8 mouse cellular contexts compared by ENCODE assay signal in the genomic region with DNA sequence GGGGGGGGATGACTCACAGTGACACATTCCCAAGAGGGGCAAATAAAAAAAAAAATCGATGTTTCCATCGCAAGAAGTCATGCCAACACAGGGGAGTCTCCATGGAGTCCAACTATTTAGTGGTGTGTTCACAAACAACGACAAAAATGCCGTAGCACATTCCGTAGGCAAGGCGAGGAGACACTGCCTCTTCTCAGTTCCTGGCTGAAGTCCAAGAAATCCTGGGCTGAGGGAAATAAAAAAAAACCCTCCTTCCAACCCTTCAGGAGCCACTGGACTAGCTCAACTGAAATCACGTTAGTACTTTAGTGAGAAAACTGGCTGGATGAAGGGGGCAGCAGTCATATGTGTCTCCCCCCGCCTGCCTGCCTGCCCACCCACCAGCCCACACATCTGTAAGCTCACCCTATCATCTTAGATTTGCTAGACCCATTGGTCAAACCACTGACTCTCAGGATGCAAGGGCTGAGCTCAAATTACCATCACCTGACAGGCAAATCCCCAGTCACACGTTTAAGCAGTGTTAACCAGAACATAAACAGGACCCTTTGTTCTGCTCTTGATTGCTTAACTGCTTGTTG. TPM values are rescaled to one million over a fixed set of nuclear protein-coding genes. Genes with fewer than 3 reads are reported as not detected.
DNase-seq lines count a peak whose midpoint lies in the region; ATAC-seq and TF ChIP-seq lines count a peak whose summit lies in the region.

No protein-coding gene starts in this region.

- no peaks in the 10 kb centered on the region for H3K27me3 ChIP-seq in embryonic facial prominence, embryonic 11.5 days (ENCODE audit: control insufficient read depth, insufficient read depth, low read length)
- H3K27me3 ChIP-seq in hindbrain, embryonic 10.5 days (ENCODE audit: insufficient read depth, poor library complexity, severe bottlenecking): no peaks in the 10 kb centered on the region
- H3K27me3 ChIP-seq in limb, embryonic 14.5 days (ENCODE audit: control insufficient read depth, insufficient read depth, low read length): no peaks in the 10 kb centered on the region

- H3K9me3 ChIP-seq in embryonic facial prominence, embryonic 11.5 days (replicated peaks; ENCODE audit: control insufficient read depth, low read length): no peaks in the 10 kb centered on the region
- H3K9me3 ChIP-seq in hindbrain, embryonic 10.5 days: no peaks in the 10 kb centered on the region
- no peaks in the 10 kb centered on the region for H3K9me3 ChIP-seq in limb, embryonic 14.5 days (ENCODE audit: control insufficient read depth, low read length)

- intact Hi-C loops in left cerebral cortex, postnatal 4 days (cut with DNase I): no loop called here

- H3K4me2 ChIP-seq in embryonic facial prominence, embryonic 11.5 days (ENCODE audit: low read depth, low read length): no peak overlapping the region
- H3K4me2 ChIP-seq in limb, embryonic 14.5 days (replicated peaks; ENCODE audit: low read depth, low read length, severe bottlenecking): no peak overlapping the region; the same call in 1 of the 2 replicates

- H3K4me1 ChIP-seq in embryonic facial prominence, embryonic 11.5 days (ENCODE audit: control insufficient read depth, insufficient read depth, low read length): no peaks in the 10 kb centered on the region; the same call in 1 of the 2 replicates
- H3K4me1 ChIP-seq in hindbrain, embryonic 10.5 days (replicated peaks): peaks cover 33% of the 10 kb centered on the region
- H3K4me1 ChIP-seq in limb, embryonic 14.5 days (ENCODE audit: control insufficient read depth, insufficient read depth, low read length): peaks cover 21% of the 10 kb centered on the region

- DNase-seq in cerebellum, postnatal 10 days: peak; percentile 42 to 65
- DNase-seq in cerebellum, adult 9-11 months: no peak
- peak; percentile 57 for DNase-seq in embryonic facial prominence, embryonic 11.5 days (ENCODE audit: low spot score)
- DNase-seq in hindbrain, embryonic 10.5 days (ENCODE audit: low spot score): no peak
- DNase-seq in limb, embryonic 14.5 days (ENCODE audit: low spot score): peak; percentile 67
- DNase-seq in skeletal muscle tissue, adult 2 months (ENCODE audit: low read depth, low spot score): peak; percentile 61
- DNase-seq in cerebellum, adult 8-10 months: no peak
- DNase-seq in left cerebral cortex, postnatal 4 days: no peak

- H3K27ac ChIP-seq in embryonic facial prominence, embryonic 11.5 days (replicated peaks; ENCODE audit: low read depth, low read length): no peak overlapping the region
- H3K27ac ChIP-seq in hindbrain, embryonic 10.5 days: peak overlapping the region; percentile 40; the same call in 1 of the 2 replicates
- peak overlapping the region; percentile 1; the same call in 1 of the 2 replicates for H3K27ac ChIP-seq in limb, embryonic 14.5 days (replicated peaks; ENCODE audit: low read depth, low read length)

- no peak for TF ChIP-seq POLR2A in limb, embryonic 14.5 days (IDR thresholded peaks at IDR 0.05; ENCODE audit: borderline replicate concordance, extremely low read depth, insufficient read depth, insufficient read length)

- peak; percentile 69 for ATAC-seq in embryonic facial prominence, embryonic 11.5 days (replicated peaks; ENCODE audit: insufficient number of reproducible peaks, low FRiP score, low TSS enrichment, low read depth)
- ATAC-seq in limb, embryonic 14.5 days (ENCODE audit: low FRiP score, low read depth): peak; percentile 39; the same call in 1 of the 2 replicates

- H3K9ac ChIP-seq in embryonic facial prominence, embryonic 11.5 days (replicated peaks; ENCODE audit: low read length): no peak overlapping the region
- H3K9ac ChIP-seq in limb, embryonic 14.5 days (ENCODE audit: low read depth, low read length, severe bottlenecking): no peak overlapping the region

- no peak overlapping the region for H3K4me3 ChIP-seq in embryonic facial prominence, embryonic 11.5 days (ENCODE audit: low read depth, low read length)
- no peak overlapping the region for H3K4me3 ChIP-seq in hindbrain, embryonic 10.5 days
- no peak overlapping the region for H3K4me3 ChIP-seq in limb, embryonic 14.5 days (replicated peaks; ENCODE audit: low read length)

- 34% methylated on average over 9 of the region's 9 CpGs for WGBS in embryonic facial prominence, embryonic 11.5 days
- 53% methylated on average over 9 of the region's 9 CpGs for WGBS in hindbrain, embryonic 10.5 days
- 17% methylated on average over 9 of the region's 9 CpGs for WGBS in limb, embryonic 14.5 days

- no peaks in the 10 kb centered on the region for H3K36me3 ChIP-seq in embryonic facial prominence, embryonic 11.5 days (replicated peaks; ENCODE audit: control insufficient read depth, insufficient read depth, low read depth, low read length)
- no peaks in the 10 kb centered on the region for H3K36me3 ChIP-seq in hindbrain, embryonic 10.5 days
- no peaks in the 10 kb centered on the region for H3K36me3 ChIP-seq in limb, embryonic 14.5 days (ENCODE audit: control insufficient read depth, insufficient read depth, low read length)

RNA-seq across cellular contexts. Expression of a gene that starts 11.8 kb away (rescaled TPM):
- polyA plus RNA-seq in embryonic facial prominence, embryonic 11.5 days (2014; fragmentation: Nextera tagmentation; extraction: Ambion mirVana): 8.1 and 9.9 TPM in 2 replicates
- 8.7 and 10.2 TPM in 2 replicates for polyA plus RNA-seq in hindbrain, embryonic 10.5 days (2016; fragmentation: Nextera tagmentation; extraction: Ambion mirVana)
- polyA plus RNA-seq in limb, embryonic 14.5 days (2012; rRNA removed): 14.4 and 15.2 TPM in 2 replicates
- polyA plus RNA-seq in limb, embryonic 14.5 days (2014; fragmentation: Nextera tagmentation; extraction: Ambion mirVana): 12.8 and 15.2 TPM in 2 replicates
- 10 to 100 TPM; 12.6 to 14.4 TPM for total RNA-seq in left cerebral cortex, postnatal 4 days (2021)

Comparison
In these comparisons a context has a peak if more than half of its experiments do, and no peak if none do; other contexts are left out.
1. DNase-seq: peak in cerebellum, postnatal 10 days (2 of 2), embryonic facial prominence, embryonic 11.5 days (single experiment), limb, embryonic 14.5 days (single experiment) and skeletal muscle tissue, adult 2 months (single experiment); none in cerebellum, adult 9-11 months (single experiment), hindbrain, embryonic 10.5 days (single experiment), cerebellum, adult 8-10 months (single experiment) and left cerebral cortex, postnatal 4 days (single experiment).